ENCODE assay signal across 24 mouse cellular contexts in genomic region chr3:143913044-143913574, GRCm38 (mm10).
A peak's percentile ranks its signal among the peaks of the same experiment; 100 is the strongest.
DNase-seq lines count a peak whose midpoint lies in the region; ATAC-seq and TF ChIP-seq lines count a peak whose summit lies in the region.
"Had no signal": no experiment of that assay in that cellular context is flagged by ENCODE, and none has a peak within 500 bp of the region (broad histone marks: within the 10 kb centered on the region; RNA-seq: fewer than 3 reads in every experiment).

No protein-coding gene starts in this region.

- no peak for TF ChIP-seq RAD21 in CH12.LX (IDR thresholded peaks at IDR 0.05; ENCODE audit: low read depth, low read length)

- no peak overlapping the region for H3K9ac ChIP-seq in CH12.LX (ENCODE audit: insufficient read depth, low read depth)
- no peak overlapping the region for H3K9ac ChIP-seq in limb, embryonic 14.5 days (ENCODE audit: low read depth, low read length, severe bottlenecking)
- H3K9ac ChIP-seq: forebrain, embryonic 13.5 days; hindbrain, embryonic 12.5 days; hindbrain, embryonic 15.5 days had no signal

- no peak for TF ChIP-seq POLR2A in CH12.LX (IDR thresholded peaks at IDR 0.05; ENCODE audit: low read depth, low read length)
- no peak for TF ChIP-seq POLR2A in brain, embryonic 14.5 days (IDR thresholded peaks at IDR 0.05; ENCODE audit: borderline replicate concordance, extremely low read depth, insufficient read depth, insufficient read length, poor library complexity, severe bottlenecking)
- no peak for TF ChIP-seq POLR2A in limb, embryonic 14.5 days (IDR thresholded peaks at IDR 0.05; ENCODE audit: borderline replicate concordance, extremely low read depth, insufficient read depth, insufficient read length)

- peak; percentile 77 for TF ChIP-seq EP300 in CH12.LX (IDR thresholded peaks at IDR 0.05; ENCODE audit: low read length)

- TF ChIP-seq CTCF in CH12.LX (conservative IDR thresholded peaks at IDR 0.05 in 1 of 2, IDR thresholded peaks at IDR 0.05 in 1 of 2; ENCODE audit: low read depth in 2 of 2, low read length in 2 of 2), result no peak
- no peak for TF ChIP-seq CTCF in brain, embryonic 14.5 days (IDR thresholded peaks at IDR 0.05; ENCODE audit: borderline replicate concordance, extremely low read depth, insufficient read depth, insufficient read length)

- no peaks in the 10 kb centered on the region for H3K79me2 ChIP-seq in CH12.LX (replicated peaks; ENCODE audit: control insufficient read depth, extremely low read depth, insufficient read depth, poor library complexity, severe bottlenecking)

- H3K4me2 ChIP-seq in CH12.LX (ENCODE audit: insufficient read depth, low read depth, poor library complexity, severe bottlenecking), result peak overlapping the region; percentile 53; the same call in 1 of the 2 replicates
- peak overlapping the region; percentile 21 for H3K4me2 ChIP-seq in limb, embryonic 14.5 days (replicated peaks; ENCODE audit: low read depth, low read length, severe bottlenecking)
- H3K4me2 ChIP-seq: forebrain, embryonic 13.5 days; heart, embryonic 11.5 days; hindbrain, embryonic 12.5 days; hindbrain, embryonic 15.5 days had no signal

- peaks cover 6 to 22% of the 10 kb centered on the region in 2 experiments; a peak in 3 of 4 replicates for H3K4me1 ChIP-seq in CH12.LX (ENCODE audit: control insufficient read depth in 1 of 2, insufficient read depth in 2 of 2)
- peaks cover 58% of the 10 kb centered on the region for H3K4me1 ChIP-seq in limb, embryonic 10.5 days
- H3K4me1 ChIP-seq in limb, embryonic 14.5 days (ENCODE audit: control insufficient read depth, insufficient read depth, low read length), result peaks cover 25% of the 10 kb centered on the region
- H3K4me1 ChIP-seq: hindbrain, embryonic 12.5 days had no signal

- DNase-seq in CH12.LX (ENCODE audit: extremely low read depth), result peak; percentile 32
- peak; percentile 27 for DNase-seq in brain, embryonic 14.5 days (ENCODE audit: low read depth)
- no peak for DNase-seq in limb, embryonic 10.5 days (ENCODE audit: low spot score)
- DNase-seq in limb, embryonic 14.5 days (ENCODE audit: low spot score), result peak; percentile 53
- no peak for DNase-seq in lung, postnatal 4 days
- no peak for DNase-seq in right cerebral cortex, postnatal 36 days (ENCODE audit: low spot score in 2 of 2)
- no peak for DNase-seq in yolk sac, embryonic 10.5 days (ENCODE audit: low spot score)
- DNase-seq: adrenal gland, postnatal 10 days; cerebellum, adult 11 months; cerebellum, adult 2 months; cerebellum, postnatal 25 days; embryo, embryonic 11 days; gastrocnemius, postnatal 10 days; gastrocnemius, postnatal 36 days had no signal

- in situ Hi-C loops in CH12.LX (cut with MboI; ENCODE audit: low pct_ligation_motif_present, low pct_unique_long_range_greater_than_20kb, low sequenced_read_pairs), result no loop called here

- H3K27me3 ChIP-seq in CH12.LX (replicated peaks), result no peaks in the 10 kb centered on the region
- no peaks in the 10 kb centered on the region for H3K27me3 ChIP-seq in limb, embryonic 10.5 days (ENCODE audit: low read depth, poor library complexity, severe bottlenecking)
- no peaks in the 10 kb centered on the region for H3K27me3 ChIP-seq in limb, embryonic 14.5 days (ENCODE audit: control insufficient read depth, insufficient read depth, low read length)
- H3K27me3 ChIP-seq: hindbrain, embryonic 12.5 days; hindbrain, embryonic 15.5 days; Patski had no signal

- no peaks in the 10 kb centered on the region for H3K36me3 ChIP-seq in CH12.LX (replicated peaks in 1 of 2; ENCODE audit: control insufficient read depth in 1 of 2, insufficient read depth in 1 of 2, low read length in 1 of 2)
- no peaks in the 10 kb centered on the region for H3K36me3 ChIP-seq in limb, embryonic 10.5 days
- H3K36me3 ChIP-seq in limb, embryonic 14.5 days (ENCODE audit: control insufficient read depth, insufficient read depth, low read length), result no peaks in the 10 kb centered on the region
- H3K36me3 ChIP-seq: forebrain, embryonic 10.5 days; hindbrain, embryonic 12.5 days; hindbrain, embryonic 15.5 days had no signal

- H3K27ac ChIP-seq in CH12.LX (ENCODE audit: insufficient read depth, low read depth), result no peak overlapping the region
- H3K27ac ChIP-seq in limb, embryonic 10.5 days, result peak overlapping the region; percentile 61
- no peak overlapping the region for H3K27ac ChIP-seq in limb, embryonic 14.5 days (replicated peaks; ENCODE audit: low read depth, low read length)
- H3K27ac ChIP-seq: forebrain, embryonic 10.5 days; forebrain, embryonic 13.5 days; hindbrain, embryonic 12.5 days; hindbrain, embryonic 15.5 days had no signal

- no peak for ATAC-seq in limb, embryonic 14.5 days (ENCODE audit: low FRiP score, low read depth)
- ATAC-seq in megakaryocyte progenitor cell, adult 5-6 weeks (replicated peaks; ENCODE audit: poor library complexity), result no peak
- ATAC-seq: CD4-positive, CD25-positive, alpha-beta regulatory T cell, adult 4 months; forebrain, embryonic 13.5 days; forebrain, embryonic 16.5 days; intestine, postnatal 0 days had no signal

- no peak overlapping the region for H3K4me3 ChIP-seq in CH12.LX (replicated peaks in 1 of 3; ENCODE audit: low read depth in 2 of 3, low read length in 2 of 3, poor library complexity in 1 of 3)
- no peak overlapping the region for H3K4me3 ChIP-seq in limb, embryonic 10.5 days
- no peak overlapping the region for H3K4me3 ChIP-seq in limb, embryonic 14.5 days (replicated peaks; ENCODE audit: low read length)
- H3K4me3 ChIP-seq: forebrain, embryonic 10.5 days; forebrain, embryonic 13.5 days; hindbrain, embryonic 12.5 days; hindbrain, embryonic 15.5 days had no signal

- H3K9me3 ChIP-seq in CH12.LX (replicated peaks; ENCODE audit: low read length), result no peaks in the 10 kb centered on the region
- no peaks in the 10 kb centered on the region for H3K9me3 ChIP-seq in limb, embryonic 10.5 days (replicated peaks)
- no peaks in the 10 kb centered on the region for H3K9me3 ChIP-seq in limb, embryonic 14.5 days (ENCODE audit: control insufficient read depth, low read length)
- H3K9me3 ChIP-seq: forebrain, embryonic 10.5 days; forebrain, embryonic 13.5 days; hindbrain, embryonic 12.5 days; hindbrain, embryonic 15.5 days had no signal

- WGBS in limb, embryonic 10.5 days, result 62% methylated on average over 3 of the region's 3 CpGs
- 15% methylated on average over 3 of the region's 3 CpGs for WGBS in limb, embryonic 14.5 days

- dilution Hi-C loops in CH12.LX (cut with MboI; ENCODE audit: extremely low pct_ligation_motif_present, extremely low pct_unique_long_range_greater_than_20kb, low sequenced_read_pairs), result no loop called here

TF ChIP-seq in CH12.LX, 34 proteins besides CTCF, POLR2A, EP300 and RAD21:
- TF ChIP-seq CHD2 (IDR thresholded peaks at IDR 0.05; ENCODE audit: low read length) (peak; percentile 36; the same call in 1 of the 2 replicates), RCOR1 (conservative IDR thresholded peaks at IDR 0.05; ENCODE audit: low read depth, low read length) (no peak; the same call in 1 of the 2 replicates), MEF2A (IDR thresholded peaks at IDR 0.05; ENCODE audit: borderline replicate concordance, low read depth, low read length) (peak; percentile 85), MXI1 (IDR thresholded peaks at IDR 0.05; ENCODE audit: low read depth, low read length) (no peak), PAX5 (IDR thresholded peaks at IDR 0.05; ENCODE audit: low read length) (no peak), HCFC1 (IDR thresholded peaks at IDR 0.05; ENCODE audit: low read depth, low read length) (no peak), POLR2AphosphoS2 (IDR thresholded peaks at IDR 0.05; ENCODE audit: low read depth, low read length) (no peak), ZMIZ1 (IDR thresholded peaks at IDR 0.05; ENCODE audit: low read depth, low read length) (no peak), GABPA (IDR thresholded peaks at IDR 0.05; ENCODE audit: insufficient replicate concordance, low read depth, low read length) (no peak), ZC3H11A (IDR thresholded peaks at IDR 0.05; ENCODE audit: low read depth, low read length) (no peak), ETS1 (conservative IDR thresholded peaks at IDR 0.05; ENCODE audit: low read depth, low read length) (peak; percentile 68), JUN (IDR thresholded peaks at IDR 0.05; ENCODE audit: insufficient read depth, low read depth, low read length) (peak; percentile 47; the same call in 1 of the 2 replicates), ELF1 (IDR thresholded peaks at IDR 0.05; ENCODE audit: low read depth, low read length) (no peak), CHD1 (IDR thresholded peaks at IDR 0.05; ENCODE audit: low read depth, low read length) (no peak), E2F4 (IDR thresholded peaks at IDR 0.05; ENCODE audit: insufficient replicate concordance, low read depth, low read length) (no peak), SIN3A (IDR thresholded peaks at IDR 0.05; ENCODE audit: low read length) (peak; percentile 55; the same call in 1 of the 2 replicates), MAZ (IDR thresholded peaks at IDR 0.05; ENCODE audit: low read depth, low read length) (no peak), MAX (IDR thresholded peaks at IDR 0.05; ENCODE audit: low read length) (no peak), ZKSCAN1 (IDR thresholded peaks at IDR 0.05; ENCODE audit: borderline replicate concordance, low read depth, low read length) (no peak), KAT2A (IDR thresholded peaks at IDR 0.05; ENCODE audit: insufficient replicate concordance, low read length) (no peak), MYC (IDR thresholded peaks at IDR 0.05; ENCODE audit: low read depth, low read length) (no peak), TCF12 (IDR thresholded peaks at IDR 0.05; ENCODE audit: low read depth, low read length) (no peak), ZNF384 (IDR thresholded peaks at IDR 0.05; ENCODE audit: low read depth, low read length) (peak; percentile 98), UBTF (IDR thresholded peaks at IDR 0.05; ENCODE audit: low read depth, low read length) (no peak), NELFE (IDR thresholded peaks at IDR 0.05; ENCODE audit: low read depth, low read length) (no peak), USF1 (IDR thresholded peaks at IDR 0.05; ENCODE audit: low read depth, low read length) (no peak), BHLHE40 (IDR thresholded peaks at IDR 0.05; ENCODE audit: low read depth, low read length) (0 out of 2 replicates have a peak, but pooled peaks have one; percentile 35), IRF4 (IDR thresholded peaks at IDR 0.05; ENCODE audit: low read depth, low read length) (peak; percentile 78), MAFK (IDR thresholded peaks at IDR 0.05; ENCODE audit: insufficient replicate concordance, low read length) (peak; percentile 94), SMC3 (IDR thresholded peaks at IDR 0.05; ENCODE audit: low read depth, low read length) (no peak), JUND (conservative IDR thresholded peaks at IDR 0.05; ENCODE audit: low read depth, low read length) (peak; percentile 66), NRF1 (IDR thresholded peaks at IDR 0.05; ENCODE audit: low read depth, low read length) (no peak), TBP (conservative IDR thresholded peaks at IDR 0.05; ENCODE audit: low read depth, low read length) (no peak)

Comparison
In these comparisons a context has a peak if more than half of its experiments do, and no peak if none do; other contexts are left out.
1. DNase-seq: peak in CH12.LX (single experiment), brain, embryonic 14.5 days (single experiment) and limb, embryonic 14.5 days (single experiment); none in limb, embryonic 10.5 days (single experiment), lung, postnatal 4 days (0 of 2), right cerebral cortex, postnatal 36 days (0 of 2) and yolk sac, embryonic 10.5 days (single experiment).